Mouse (Mus musculus): ENCODE measurements around the gene Elk3. TPM values are rescaled to one million over a fixed set of nuclear protein-coding genes. Genes with fewer than 3 reads are reported as not detected.

Elk3 gene
- total RNA-seq, 1 experiment from 2014 or later = 50.4 TPM

DNA sequence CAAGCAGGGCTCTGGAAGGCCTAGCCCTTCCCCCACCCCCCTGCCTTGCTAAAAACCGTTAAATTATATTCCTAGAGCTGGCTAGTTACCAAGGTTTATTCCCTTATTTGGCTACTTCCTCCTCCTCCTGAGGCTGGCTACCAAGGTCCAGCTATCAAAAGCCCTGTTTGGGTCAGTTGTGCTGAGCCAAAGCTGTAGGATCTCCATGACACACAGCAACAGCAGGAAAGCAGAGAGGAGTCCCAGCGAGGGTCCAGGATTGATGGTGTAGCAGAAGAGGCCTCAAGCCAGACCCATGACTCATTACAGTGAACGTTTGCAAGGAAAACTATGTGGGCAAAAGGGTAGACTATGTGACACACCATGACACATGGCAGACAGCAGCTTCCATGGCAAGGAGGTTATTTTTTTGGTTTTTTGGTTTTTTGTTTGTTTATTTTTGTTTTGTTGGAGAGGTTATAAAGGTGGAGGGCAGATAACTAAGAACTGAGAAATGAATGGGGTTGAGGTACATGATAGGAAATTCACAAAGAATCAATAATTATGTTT is 21.4 kb upstream of the Elk3 start:
- DNase-seq = peak; percentile 48

DNA sequence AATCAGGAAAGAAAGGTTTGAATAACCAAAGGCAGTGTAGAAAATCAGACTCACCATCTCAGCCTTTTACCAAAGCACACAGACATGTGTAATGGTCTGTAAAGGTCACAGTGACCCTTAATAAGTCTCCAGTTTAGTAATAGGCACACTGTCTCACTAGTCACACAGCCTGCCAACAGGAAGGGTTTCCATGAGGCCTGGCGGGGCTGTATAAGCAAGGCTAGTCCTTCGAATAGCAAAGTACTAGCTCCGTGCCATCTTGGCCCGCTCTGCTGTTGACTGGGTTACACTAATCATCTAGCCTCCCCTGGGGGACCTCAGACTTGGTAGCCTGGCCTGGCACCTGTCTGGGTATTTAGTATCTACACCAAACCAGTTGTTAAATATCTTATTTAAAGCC is 20.6 kb upstream of the Elk3 start:
- DNase-seq = peak; percentile 21

DNA sequence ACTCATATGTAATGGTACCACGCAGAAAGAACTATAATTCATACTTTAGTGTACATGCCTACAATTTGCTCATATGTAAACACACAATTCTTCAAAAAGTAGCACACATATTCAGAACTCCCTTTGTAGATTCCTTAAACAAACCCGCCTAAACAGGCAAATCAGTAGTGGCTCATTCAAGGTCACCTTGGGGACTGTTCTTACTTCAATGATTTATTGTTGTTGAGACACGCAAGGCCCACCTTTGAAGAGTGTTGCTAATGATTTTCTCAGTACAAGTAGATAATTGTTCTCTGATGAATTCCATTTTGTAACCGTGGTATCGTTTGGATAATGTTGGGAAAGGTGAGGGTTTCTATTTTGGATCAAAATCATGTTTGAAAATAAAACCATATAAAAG is 17.4 kb upstream of the Elk3 start:
- no peak for DNase-seq

DNA sequence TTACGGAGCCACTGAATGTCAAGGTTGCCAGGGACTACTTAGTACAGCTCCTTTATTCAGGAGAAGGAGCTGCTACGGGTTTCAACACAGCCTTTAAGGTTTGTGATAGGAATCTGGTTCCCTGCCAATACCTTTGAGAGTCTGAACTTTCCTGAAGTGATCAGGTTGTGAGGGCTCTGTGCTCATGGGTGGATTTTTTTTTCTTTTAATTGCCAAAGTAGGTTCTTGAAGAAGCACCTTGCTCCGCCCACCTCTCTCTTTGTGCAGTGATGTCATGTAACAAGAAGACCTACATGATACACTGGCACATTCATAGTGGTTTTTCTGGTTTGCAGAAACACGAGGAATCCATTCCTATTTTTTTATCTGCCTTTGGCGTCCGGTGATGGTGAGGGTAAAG is 16.3 kb upstream of the Elk3 start:
- no peak for DNase-seq

DNA sequence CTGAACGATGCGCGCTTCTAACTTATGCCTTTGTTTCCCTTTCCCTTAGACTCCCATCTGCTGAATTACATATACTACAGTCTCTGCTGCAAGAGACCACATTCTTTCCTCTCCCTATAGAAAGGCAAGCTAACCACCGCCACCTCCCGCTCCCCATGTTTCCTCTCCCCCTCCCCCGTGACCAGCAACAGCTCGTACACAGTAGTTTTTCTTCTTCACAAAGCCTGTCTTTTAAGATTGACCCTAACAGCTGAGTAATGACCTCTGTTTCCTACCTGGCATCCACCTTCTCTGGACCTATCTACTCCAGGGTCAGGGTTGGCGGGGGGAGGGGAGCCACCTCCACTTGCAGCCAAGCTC is 15.8 kb upstream of the Elk3 start:
- no peak for DNase-seq

DNA sequence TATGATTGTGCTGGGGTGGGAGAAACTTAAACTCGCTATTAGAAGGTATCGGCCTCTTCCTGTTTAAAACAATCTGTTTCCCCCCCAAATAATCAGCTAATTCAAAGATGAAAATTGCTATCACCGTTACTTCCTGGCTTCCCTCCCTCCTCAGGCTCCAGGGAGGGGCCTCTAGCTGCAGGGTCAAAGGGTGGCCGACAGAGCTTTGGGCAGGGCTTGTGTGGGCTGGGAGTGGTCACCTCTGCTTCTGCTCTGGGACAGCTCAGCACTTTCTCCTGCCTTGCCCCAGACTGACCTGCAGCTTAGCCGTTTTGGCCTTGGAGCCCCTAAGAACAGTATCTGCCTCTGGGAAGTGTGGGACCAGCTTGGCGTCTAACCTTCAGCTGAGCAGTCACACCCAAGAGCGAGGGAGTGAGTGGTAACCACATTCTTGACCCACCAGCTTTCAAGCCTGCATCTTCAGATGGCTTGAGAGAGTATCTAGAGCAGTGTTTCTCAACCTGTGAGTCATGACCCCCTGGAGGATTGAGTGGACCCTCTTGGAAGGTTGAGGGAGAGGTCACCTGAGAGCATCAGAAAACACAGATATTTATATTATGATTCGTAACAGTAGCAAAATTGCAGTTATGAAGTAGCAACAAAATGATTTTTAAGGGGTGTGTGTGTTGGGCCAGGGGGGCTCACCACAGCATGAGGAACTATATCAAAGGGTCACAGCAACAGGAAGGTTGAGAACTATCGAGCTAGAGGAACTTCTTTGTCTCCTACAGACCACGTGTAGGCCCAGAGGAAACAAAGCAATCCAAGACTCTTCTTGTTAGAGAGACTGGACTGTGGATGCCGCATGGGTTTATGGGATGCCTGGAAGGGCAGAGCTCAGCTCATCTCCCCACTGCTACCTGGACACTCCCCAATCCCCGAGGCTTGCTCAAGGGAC is 15.1 kb upstream of the Elk3 start:
- peak; percentile 61 for DNase-seq

DNA sequence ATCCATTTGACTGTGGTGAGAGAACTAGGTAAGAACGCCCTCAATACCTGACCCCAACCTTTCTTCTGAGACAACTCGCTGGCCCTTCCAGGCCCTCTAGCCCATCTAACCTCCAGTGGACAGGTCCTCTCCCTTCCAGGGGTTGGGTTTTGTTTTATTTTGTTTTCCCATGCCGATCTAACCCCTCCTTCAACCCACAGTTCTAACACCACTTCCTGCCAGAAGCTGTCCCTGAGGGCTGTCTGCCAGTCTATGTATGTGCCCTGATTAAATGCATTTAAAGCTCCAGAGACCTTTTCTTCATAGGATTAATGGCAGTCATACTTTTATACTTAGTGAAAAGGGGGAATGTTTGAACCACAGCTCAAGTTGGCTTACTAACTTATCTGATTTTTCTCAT is 14.4 kb upstream of the Elk3 start:
- DNase-seq = no peak

DNA sequence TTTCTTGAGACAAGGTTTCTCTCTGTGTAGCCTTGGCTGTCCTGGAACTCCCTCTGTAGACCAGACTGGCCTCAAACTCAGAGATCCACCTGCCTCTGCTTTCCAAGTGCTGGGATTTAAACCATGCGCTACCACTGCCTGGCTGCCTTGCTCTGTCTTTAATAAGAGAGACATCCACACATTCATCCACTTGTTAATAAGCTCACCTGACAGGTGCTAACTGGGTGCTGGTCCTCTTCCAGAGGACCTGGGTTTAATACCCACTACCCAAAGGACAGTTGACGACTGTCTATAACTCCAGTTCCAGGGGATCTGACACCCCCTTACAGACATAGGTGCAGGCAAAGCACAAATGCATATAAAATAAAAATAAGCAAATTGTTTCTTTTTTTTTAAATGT is 13.5 kb upstream of the Elk3 start:
- no peak for DNase-seq

DNA sequence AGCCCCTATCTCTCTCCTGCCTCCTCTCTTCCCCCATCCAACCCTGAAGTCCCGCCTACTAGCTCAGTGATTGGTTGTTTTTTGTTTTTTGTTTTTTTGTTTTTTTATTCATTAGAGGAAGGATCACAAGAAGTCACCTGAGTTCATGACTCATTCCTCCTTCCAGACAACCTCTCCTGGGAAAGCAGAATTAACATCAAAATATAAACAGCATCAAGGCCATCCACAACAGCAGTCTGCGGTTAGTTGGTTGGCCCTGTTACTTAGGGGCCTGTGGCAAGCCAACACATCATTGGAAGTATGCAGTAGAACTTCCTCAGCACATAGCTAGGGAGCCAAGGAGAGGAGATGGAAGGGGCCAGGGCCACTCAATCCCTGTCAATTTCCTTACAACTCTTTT is 12.7 kb upstream of the Elk3 start:
- DNase-seq = no peak

DNA sequence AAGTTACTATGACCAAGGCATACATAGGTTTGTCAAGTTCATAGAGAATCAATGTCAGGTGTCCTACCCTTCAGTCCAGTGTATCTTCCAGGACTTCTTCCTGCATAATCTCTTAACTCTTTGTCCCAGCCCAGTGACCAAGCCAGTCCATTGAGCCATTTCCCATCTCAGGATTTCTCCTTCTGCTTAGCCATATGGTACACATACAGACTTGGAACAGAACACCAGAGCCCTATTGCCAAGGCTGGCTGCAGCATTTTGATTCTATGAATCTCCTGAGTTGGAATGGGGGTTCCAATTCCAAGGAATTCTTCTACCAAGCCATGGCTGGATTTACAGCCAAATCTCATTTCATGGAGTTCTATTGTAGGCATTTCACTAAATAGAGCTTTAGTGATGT is 10.8 kb upstream of the Elk3 start:
- DNase-seq = no peak

DNA sequence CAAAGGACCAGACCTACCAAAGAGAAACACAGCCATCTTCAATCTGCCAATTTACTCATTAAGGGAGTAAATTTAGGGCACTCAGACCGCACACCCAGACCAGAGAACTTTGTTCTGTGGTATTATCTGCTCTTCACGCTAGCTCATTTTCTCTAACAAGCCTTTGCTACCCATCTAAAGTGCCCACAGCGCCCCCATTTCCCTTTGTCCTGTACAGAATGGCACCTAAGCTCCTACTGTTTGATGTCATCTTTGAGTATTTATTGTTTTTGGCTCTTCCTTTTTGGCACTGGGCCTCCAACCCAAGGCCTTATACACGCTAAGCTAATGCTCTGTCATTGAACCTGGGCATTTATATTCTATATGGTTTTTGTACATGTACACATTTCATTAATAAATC is 9.2 kb upstream of the Elk3 start:
- peak; percentile 31 for DNase-seq

DNA sequence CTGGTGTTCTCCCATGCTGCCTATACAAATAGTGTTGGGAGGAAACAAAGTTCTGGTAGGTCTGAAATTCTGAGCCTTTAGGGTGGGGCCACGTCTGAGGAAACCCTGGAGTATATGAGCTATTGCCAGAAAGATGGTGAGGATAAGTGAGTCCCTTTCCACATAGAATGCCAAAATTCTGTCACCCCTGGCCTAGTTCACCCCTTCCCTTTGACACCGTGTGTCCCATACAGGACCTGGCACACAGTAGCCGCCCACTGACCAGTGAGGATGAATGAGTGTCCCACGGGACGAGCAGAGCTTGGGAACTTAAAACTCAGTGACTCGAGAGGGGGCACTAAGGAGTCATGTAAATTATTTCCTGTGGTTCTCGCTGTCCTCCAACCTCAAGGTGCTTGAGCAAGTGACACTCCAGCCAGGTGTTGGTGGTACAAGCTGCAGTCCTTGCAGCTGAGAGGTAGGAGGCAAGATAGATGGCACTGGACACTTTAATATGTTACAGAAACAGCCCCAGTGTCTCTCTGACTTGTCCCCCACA is 8.7 kb upstream of the Elk3 start:
- DNase-seq = no peak

DNA sequence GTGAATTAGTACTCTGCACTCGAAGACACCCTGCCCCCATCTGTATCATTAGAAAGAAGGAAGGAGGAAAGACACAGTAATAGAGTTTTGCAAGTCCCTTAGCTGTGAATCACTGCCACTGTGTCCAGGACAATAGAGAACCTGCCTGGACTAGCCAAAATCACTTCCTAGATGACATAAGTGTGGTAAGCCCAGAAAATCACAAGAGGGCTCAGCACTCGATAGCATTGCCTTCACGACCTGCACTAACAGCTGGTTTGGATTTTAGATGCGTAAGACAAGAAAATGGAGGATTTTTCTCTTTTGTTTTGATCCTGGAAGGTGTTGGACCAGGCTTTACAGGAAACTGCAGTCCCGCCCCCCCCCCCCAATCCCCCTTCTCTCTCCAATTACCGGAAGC is 6.0 kb upstream of the Elk3 start:
- no peak for DNase-seq

DNA sequence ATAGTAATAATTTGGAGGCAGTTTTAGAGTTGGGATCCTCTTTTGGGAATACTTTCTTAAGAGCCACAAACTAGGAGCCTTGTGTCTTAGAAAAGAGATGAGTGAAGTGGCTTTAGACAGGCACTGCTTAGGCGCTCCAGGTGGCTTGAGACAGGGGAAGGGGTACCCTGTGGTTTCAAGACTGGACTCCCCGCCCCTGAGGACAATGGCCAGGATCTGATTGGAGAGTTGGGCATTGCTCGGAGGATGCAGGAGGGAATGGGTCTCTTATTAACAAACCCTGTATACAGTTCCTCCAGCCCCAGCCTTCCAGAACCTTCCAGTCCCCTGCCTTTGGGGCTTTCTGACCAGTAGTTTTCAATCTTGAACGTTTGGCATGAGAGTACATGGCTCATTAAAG is 641 bp upstream of the Elk3 start:
- DNase-seq = no peak

DNA sequence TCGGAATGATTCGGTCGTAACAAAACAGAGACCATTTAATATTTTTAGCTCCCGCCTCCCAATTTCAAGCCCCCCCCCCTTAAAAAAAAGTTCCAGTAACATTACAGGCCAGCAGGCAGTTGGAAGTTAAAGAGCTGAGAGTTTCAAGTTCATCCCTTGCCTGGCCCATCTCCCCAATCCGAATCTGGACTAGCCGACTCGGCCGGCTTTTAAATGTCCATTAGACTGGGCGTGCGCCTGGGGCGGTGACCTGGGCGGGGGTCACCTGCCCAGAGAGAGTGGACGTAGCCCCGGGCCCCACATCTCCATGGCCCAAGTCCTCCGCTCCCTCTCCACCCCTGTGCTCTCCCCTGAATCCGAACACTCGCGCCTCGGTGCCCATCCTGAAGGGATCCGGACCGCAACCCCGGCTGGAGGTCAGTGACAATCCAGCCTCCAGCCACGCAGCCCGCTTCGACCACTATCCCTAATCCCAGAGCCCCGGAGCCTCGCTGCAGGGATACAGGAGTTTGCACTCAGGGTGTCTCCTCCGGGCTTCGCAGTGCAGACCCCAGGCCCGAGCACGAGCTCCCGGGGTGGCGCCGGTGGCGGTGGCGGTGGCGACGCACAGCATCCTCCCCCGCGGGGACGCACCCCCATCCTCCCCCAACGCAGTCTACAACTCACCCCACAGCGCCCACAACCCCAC is 857 bp downstream of the Elk3 start:
- peak; percentile 70 for DNase-seq

DNA sequence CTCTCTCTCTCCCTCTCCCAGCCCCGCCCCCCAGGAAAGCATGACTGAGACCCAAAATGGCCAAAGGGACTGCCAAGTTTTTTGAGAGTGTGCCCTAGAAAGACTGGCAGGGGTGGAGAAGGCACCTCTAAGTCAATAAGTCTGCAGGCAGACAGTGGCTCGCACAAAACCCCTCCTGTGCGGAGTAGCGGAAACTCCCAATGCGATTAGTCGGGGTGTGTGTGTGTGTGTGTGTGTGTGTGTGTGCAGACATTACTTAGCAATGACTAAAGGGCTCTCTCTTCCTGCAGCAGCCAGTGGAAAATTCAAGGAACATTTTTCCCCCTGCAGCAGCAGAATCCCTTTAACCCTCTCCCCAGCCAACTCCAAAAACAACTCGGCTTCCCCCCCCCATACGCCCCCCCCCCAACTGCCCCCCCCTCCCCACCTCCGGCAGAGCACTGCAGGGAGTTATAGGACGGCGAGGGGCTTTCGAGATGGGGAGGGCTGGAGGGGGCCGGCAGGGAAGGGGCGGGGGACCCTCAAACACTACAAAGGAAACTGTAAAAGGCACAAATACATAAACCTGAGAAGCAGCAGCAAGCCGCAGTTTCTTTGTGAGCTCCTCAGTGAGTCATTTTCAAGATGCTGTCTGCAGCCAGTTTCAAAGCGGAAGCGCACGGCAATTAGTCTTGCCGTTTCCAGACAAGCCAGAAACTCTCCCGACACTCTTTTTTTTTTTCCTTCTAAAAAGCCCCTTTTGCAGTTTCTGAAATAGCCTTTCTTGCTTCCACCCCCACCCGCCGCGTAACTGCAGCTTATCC is 1.6 kb downstream of the Elk3 start:
- DNase-seq = peak; percentile 66

DNA sequence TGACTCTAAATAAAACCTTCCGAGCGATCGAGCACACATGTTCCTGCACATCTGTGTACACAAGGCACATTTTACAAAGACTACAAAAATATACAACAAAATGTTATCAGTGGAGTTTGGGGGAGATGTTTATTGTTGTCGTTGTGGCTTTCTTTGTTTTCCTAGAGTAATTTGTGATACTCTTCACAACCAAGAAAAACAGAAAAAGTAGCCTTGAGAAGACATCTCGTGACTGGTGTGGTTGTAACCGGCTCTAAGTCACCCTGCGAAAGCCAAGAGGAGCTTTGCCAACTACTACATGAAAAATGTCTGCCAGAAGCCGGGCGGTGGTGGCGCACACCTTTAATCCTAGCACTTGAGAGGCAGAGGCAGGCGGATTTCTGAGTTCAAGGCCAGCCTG is 4.6 kb downstream of the Elk3 start:
- DNase-seq = no peak

DNA sequence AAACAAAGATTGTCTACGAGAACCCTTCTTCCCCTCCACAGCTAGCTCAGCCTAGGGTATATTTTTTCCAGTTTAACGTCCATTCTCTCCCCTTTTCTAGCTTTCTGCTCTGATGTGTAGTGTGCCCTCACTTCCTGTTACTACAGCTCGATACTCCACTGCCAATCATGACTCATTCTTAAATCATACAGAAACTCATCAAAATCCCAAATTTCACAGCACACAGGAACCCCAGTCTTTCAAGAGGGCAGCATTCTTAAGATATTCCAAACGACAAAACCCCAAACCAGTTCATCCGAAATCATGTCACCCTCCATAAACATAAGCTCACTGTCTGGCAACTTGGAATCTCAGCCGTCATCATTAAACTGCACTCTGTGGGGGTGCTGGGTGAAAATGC is 5.0 kb downstream of the Elk3 start:
- no peak for DNase-seq

DNA sequence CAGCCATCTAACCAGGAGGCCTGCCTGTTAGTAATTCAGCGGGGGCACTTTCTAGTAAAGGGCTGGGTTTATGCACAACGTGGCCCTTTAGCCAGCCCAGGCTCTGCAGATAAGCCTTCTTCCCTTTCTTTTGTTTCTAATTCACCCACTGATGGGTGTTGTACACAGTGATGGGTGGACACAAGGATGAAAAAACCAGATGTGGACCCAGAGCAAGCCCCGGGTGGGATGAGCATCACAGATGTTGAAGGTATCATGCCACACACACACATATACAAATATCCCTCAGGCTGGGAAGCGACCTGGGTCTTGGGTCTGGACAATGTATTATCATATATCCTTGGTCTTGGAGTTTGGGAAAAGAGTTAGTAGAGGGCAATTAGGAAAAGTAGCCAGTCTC is 7.7 kb downstream of the Elk3 start:
- no peak for DNase-seq

DNA sequence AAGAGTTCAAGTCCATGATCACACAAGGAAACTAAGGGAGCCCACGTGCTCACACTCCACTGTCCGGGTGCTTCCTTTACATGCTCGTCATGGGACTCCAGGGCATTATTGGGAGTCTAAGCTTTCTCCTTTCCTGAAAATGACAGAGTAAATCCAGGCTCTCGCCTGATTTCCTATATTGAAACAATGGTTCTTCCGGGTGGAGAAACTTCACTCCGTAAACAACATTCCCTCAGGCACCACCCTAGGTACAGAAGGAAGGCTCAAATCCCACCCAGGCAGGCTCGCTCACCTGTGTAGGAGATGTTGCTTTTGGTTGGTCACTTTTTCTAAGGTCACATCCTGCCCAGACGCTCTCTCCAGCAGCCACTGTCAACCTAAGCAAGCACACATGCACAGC is 9.1 kb downstream of the Elk3 start:
- no peak for DNase-seq

DNA sequence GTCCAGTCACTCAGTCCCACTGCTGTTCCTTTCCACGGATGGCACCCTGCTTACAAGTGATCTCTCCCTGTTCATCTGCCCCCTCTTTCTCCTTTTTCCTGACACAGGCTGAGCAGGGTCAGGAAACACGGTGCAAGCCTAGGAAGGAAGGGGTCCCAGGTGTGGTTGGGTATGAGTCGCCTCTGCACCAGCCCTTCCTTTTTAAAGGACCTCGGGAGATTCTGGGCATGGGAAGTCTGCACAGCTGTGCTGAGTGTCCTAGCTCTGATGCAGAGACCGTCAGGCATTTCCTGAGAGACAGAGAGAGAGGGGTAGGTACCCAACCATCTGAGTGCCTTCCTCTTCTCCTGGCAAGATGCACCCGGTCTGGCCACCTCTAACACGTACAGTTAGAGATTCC is 12.7 kb downstream of the Elk3 start:
- DNase-seq = no peak

DNA sequence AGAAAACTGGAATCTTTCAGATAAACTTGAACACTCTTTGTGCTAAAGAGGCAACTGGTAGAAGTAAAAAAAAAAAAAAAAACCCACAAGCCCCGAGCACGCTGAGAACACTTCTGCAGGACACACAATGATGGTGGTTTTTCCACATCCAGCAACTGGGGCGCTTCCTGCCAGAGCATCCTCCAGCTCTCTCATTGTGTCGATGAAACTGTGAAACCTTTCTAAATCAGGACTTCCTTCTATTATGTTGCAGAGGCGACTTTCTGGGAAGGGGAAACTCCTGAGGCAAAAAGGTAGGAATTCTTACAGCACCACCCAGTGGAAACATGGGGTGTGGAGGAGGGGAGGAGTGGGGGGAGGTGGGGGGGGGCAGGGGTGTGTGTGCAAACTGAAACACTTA is 13.2 kb downstream of the Elk3 start:
- no peak for DNase-seq
